In the genomic region with DNA sequence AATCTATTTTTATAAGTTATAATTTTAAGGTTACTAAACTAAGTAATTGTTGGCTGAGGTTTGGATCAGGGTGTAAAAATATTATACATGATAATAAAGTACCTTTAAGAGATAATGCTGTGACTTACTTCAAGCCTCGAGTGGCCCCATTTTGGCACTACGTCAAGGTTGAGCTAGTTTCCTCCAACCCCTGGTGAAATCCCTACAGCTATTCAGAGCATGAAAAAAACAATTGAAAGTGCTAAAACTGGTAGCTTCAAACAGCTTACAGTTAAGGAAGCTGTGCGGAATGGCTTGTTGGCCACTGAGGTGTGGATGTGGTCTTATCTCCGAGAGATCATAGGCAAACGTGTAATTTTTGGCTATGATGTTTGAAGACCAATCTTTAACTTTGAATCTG, we compare ENCODE assay signal across 27 mouse cellular contexts.
"Had no signal": no experiment of that assay in that cellular context is flagged by ENCODE, and none has a peak within 500 bp of the region (broad histone marks: within the 10 kb centered on the region; RNA-seq: fewer than 3 reads in every experiment).

No protein-coding gene starts in this region.

- H3K9ac ChIP-seq: heart, embryonic 13.5 days; heart, embryonic 15.5 days; hindbrain, embryonic 12.5 days; hindbrain, embryonic 14.5 days; intestine, embryonic 15.5 days; kidney, embryonic 15.5 days; limb, embryonic 13.5 days; limb, embryonic 15.5 days; liver, embryonic 12.5 days; liver, embryonic 14.5 days had no signal

- H3K4me3 ChIP-seq: heart, adult 2 months; heart, embryonic 13.5 days; heart, embryonic 15.5 days; hindbrain, embryonic 12.5 days; intestine, embryonic 15.5 days; kidney, embryonic 15.5 days; limb, embryonic 13.5 days; limb, embryonic 15.5 days; liver, embryonic 12.5 days had no signal

- ATAC-seq: hindbrain, embryonic 16.5 days; inflammation-experienced regulatory T-cells, adult 6 months; intestine, embryonic 15.5 days; intestine, postnatal 0 days; liver, embryonic 12.5 days had no signal

- H3K9me3 ChIP-seq: heart, embryonic 13.5 days; heart, embryonic 15.5 days; hindbrain, embryonic 12.5 days; intestine, embryonic 15.5 days; kidney, embryonic 15.5 days; limb, embryonic 13.5 days; limb, embryonic 15.5 days; liver, embryonic 12.5 days had no signal

- DNase-seq: gastrocnemius, postnatal 14 days; gastrocnemius, postnatal 36 days; heart, adult 2 months; heart, postnatal 14 days; heart, postnatal 36 days; kidney, adult 18-20 months; kidney, adult 9 months; kidney, postnatal 14 days; kidney, postnatal 36 days; layer of hippocampus, adult 9-11 months; layer of hippocampus, postnatal 36 days; left cerebral cortex, postnatal 4 days had no signal

- H3K4me1 ChIP-seq: hindbrain, embryonic 12.5 days; intestine, embryonic 15.5 days; kidney, embryonic 15.5 days; limb, embryonic 13.5 days; limb, embryonic 15.5 days had no signal

- H3K27me3 ChIP-seq: heart, embryonic 13.5 days; heart, embryonic 15.5 days; hindbrain, embryonic 12.5 days; intestine, embryonic 15.5 days; kidney, embryonic 15.5 days; limb, embryonic 13.5 days; limb, embryonic 15.5 days; liver, embryonic 12.5 days had no signal

- H3K4me2 ChIP-seq: heart, embryonic 11.5 days; heart, embryonic 13.5 days; heart, embryonic 15.5 days; hindbrain, embryonic 12.5 days; hindbrain, embryonic 14.5 days; intestine, embryonic 15.5 days; kidney, embryonic 15.5 days; limb, embryonic 13.5 days; limb, embryonic 15.5 days; liver, embryonic 12.5 days had no signal

- H3K27ac ChIP-seq: heart, adult 2 months; heart, embryonic 15.5 days; hindbrain, embryonic 12.5 days; hindbrain, embryonic 14.5 days; intestine, embryonic 15.5 days; kidney, embryonic 15.5 days; kidney, postnatal 0 days; limb, embryonic 13.5 days; limb, embryonic 15.5 days; liver, embryonic 12.5 days; liver, embryonic 14.5 days had no signal

- H3K36me3 ChIP-seq: intestine, embryonic 15.5 days had no signal
